Mouse (Mus musculus) CH12.LX (cell line): ENCODE measurements at regions not wholly inside any gene's neighbourhood (a gene's known extent, or its start where the extent isn't known, plus 50 kb on each side); places are given as distances from the start of the nearest gene placed in this dataset.

Source experiments
- CTCF ChIP-seq, 2 experiments: IDR thresholded peaks in 1 of 2; conservative IDR thresholded peaks in 1 of 2; 2 replicates each; pipeline ENCODE4 v1.5.1; 2011 to 2012; ENCODE audit warnings: low read depth in 2 of 2, low read length in 2 of 2, improper control_type of control experiment in 1 of 2, inconsistent platforms in 1 of 2, mild to moderate bottlenecking in 1 of 2, moderate library complexity in 1 of 2
- KAT2A ChIP-seq: IDR thresholded peaks from 2 replicates; pipeline ENCODE4 v1.6.1; 2012; ENCODE audit warnings: low read length, improper control_type of control experiment, inconsistent platforms; ENCODE audit not compliant: insufficient replicate concordance
- POLR2A ChIP-seq: IDR thresholded peaks from 2 replicates; pipeline ENCODE4 v1.6.1; 2011; ENCODE audit warnings: low read depth, mild to moderate bottlenecking, improper control_type of control experiment, low read length
- RCOR1 ChIP-seq: conservative IDR thresholded peaks from 2 replicates; pipeline ENCODE4 v1.6.1; 2012; ENCODE audit warnings: low read depth, mild to moderate bottlenecking, inconsistent platforms, low read length, improper control_type of control experiment
- ZMIZ1 ChIP-seq: IDR thresholded peaks from 2 replicates; pipeline ENCODE4 v1.6.1; 2012; ENCODE audit warnings: low read depth, mild to moderate bottlenecking, inconsistent platforms, low read length, improper control_type of control experiment

DNA sequence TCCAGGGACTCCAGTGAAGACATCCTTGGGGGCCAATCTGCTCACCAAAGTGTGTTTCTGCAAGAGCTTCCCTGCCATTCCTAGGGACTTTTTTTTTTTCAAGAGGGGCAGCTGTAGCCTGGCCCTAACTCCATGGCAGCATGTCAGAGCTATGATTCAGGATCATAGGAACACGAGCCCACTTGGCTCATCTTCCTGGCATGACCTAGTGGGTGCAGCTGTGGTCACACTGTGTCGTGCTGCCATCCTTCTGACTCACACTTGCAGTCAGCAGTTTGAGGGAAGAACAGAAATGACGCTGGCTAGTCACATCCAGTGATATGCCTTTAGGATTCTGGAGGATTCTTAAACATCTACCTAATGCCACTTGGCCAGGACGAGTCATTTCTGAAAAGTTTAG lies 566.5 kb upstream of the Cdh5 start:
- TF ChIP-seq CTCF (conservative IDR thresholded peaks at IDR 0.05 in 1 of 2, IDR thresholded peaks at IDR 0.05 in 1 of 2; ENCODE audit: low read depth in 2 of 2, low read length in 2 of 2) (no peak), POLR2A (no peak), KAT2A (no peak), ZMIZ1 (no peak), RCOR1 (no peak)
